Mouse (Mus musculus): ENCODE measurements around the gene Ccdc65. TPM values are rescaled to one million over a fixed set of nuclear protein-coding genes. Genes with fewer than 3 reads are reported as not detected.

The Ccdc65 gene
- polyA plus RNA-seq, 1 experiment from 2014 or later, result 1.1 TPM

DNA sequence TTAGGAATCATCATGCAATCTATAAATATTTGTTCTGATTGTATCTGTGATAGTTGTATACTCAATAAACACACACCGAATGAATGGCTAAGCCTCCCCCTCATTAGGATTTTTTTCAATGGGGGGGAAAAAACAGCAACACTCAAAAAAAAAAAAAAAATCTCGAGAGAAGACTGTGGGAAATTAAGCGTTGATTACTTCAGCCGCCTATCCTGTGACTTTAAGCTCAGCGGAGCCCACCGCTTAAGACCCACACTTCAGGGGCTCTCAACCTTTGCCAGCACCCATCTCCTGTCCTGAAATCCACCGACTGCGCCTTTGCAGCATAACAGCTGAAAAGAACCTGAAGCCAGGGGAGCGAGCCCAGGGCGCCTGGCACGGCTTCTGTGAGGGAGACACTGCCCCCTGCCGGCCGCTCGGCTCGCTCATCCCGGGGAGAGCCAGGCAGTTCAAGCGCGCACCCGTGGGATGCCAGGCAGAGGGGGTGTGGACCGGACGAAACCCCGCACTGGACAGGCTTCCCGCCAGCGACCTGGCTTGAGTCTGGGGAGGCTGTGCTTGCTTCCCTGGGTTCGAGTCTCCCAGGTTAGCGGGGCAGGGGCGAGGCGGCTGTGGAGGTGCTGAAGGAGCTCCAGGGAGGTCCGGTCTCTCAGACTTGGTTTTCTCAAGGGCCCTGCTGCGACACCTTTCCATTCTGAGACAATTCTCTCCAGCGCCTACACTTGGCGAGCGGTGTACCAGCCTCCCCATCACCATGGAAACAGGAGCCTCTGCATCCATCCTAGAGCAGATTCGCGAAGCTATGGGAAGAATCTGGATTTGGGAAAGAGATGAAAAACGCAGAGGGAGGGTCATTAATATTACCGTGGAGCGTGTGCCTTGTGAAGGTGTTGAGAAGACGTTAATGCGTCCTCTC is 8.6 kb upstream of the Ccdc65 start:
- H3K9ac ChIP-seq, result no peak overlapping the region
- peaks cover 19% of the 10 kb centered on the region for H3K27me3 ChIP-seq (replicated peaks)
- no peaks in the 10 kb centered on the region for H3K9me3 ChIP-seq
- H3K4me1 ChIP-seq, result peaks cover 6% of the 10 kb centered on the region; the same call in 1 of the 2 replicates
- H3K36me3 ChIP-seq, result no peaks in the 10 kb centered on the region
- ATAC-seq (ENCODE audit: insufficient read depth, low FRiP score, low read depth), result peak; percentile 73
- H3K4me2 ChIP-seq, result peak overlapping the region; percentile 68
- no peak overlapping the region for H3K27ac ChIP-seq
- H3K4me3 ChIP-seq (replicated peaks), result peak overlapping the region; percentile 23
- 5% methylated on average over 40 of the region's 40 CpGs for WGBS

DNA sequence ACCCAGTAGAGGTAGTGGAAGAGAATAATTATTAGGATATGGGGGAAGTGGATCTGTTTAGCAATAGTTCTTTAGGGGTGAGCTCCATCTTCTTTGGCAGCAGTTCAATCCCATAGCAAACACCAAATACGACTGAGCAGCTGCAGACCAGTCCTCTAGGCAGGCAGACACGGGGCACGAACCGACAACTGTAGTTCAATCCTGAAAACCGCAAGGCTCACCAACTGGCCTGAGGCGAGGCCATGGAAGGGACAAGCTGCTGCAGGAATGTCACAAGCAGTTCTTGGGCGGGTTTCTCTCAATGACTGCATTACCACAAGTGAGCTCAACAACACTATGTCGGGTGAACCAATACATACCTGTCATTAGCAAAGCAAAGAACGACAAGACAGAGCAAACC is 3.7 kb upstream of the Ccdc65 start:
- Histone ChIP-seq H3K36me3 (no peaks in the 10 kb centered on the region), H3K4me1 (peaks cover 4% of the 10 kb centered on the region; the same call in 1 of the 2 replicates), H3K27me3 (replicated peaks) (peaks cover 24% of the 10 kb centered on the region), H3K9ac (no peak overlapping the region), H3K4me3 (replicated peaks) (no peak overlapping the region), H3K9me3 (no peaks in the 10 kb centered on the region), H3K27ac (no peak overlapping the region), H3K4me2 (no peak overlapping the region)
- WGBS, result 59% methylated on average over 9 of the region's 9 CpGs
- no peak for ATAC-seq (ENCODE audit: insufficient read depth, low FRiP score, low read depth)

DNA sequence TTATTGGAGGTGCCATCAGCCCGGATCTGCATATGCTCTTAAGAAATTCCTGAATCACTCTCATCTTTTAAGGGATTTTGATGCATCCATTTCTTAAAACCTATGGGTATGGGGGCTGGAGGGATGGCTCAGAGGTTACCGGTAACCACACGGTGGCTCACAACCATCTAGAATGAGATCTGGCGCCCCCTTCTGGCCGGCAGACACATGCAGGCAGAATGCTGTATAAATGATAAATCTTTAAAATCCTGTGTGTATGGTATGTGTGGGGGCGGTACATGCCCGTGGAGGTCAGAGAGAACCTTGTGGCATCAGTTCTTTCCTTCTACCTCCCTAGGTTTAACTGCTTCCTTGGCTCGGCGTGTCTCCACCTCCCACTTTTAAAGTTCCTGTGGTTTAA is 2.4 kb downstream of the Ccdc65 start:
- Histone ChIP-seq H3K4me3 (replicated peaks) (no peak overlapping the region), H3K9ac (no peak overlapping the region), H3K9me3 (no peaks in the 10 kb centered on the region), H3K27ac (no peak overlapping the region), H3K4me1 (no peaks in the 10 kb centered on the region), H3K36me3 (no peaks in the 10 kb centered on the region), H3K27me3 (replicated peaks) (no peaks in the 10 kb centered on the region), H3K4me2 (no peak overlapping the region)
- 12% methylated on average over 9 of the region's 9 CpGs for WGBS
- no peak for ATAC-seq (ENCODE audit: insufficient read depth, low FRiP score, low read depth)

DNA sequence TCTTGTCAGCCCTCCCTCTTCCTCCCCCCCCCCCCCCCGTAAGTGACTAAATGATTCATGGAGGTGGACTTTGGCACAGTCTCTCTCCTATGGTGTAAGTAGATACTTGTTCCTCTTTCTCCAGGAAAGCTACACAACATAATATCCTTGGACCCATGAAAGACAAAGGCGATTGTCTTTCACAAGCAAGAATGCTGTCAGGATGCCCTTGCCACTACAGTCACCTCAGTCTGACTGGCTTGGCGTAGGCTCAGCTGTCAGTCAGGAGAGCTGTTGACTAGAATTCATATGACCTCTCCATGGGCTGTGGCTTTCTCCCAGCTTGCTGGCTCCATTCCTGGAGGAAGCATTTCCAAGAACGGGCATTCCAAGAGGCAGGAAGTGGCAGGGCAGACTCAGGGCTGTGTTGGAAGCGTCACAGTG is 6.2 kb downstream of the Ccdc65 start:
- H3K9ac ChIP-seq, result no peak overlapping the region
- no peaks in the 10 kb centered on the region for H3K36me3 ChIP-seq
- H3K27ac ChIP-seq, result no peak overlapping the region
- no peak overlapping the region for H3K4me2 ChIP-seq
- H3K4me3 ChIP-seq (replicated peaks), result no peak overlapping the region
- 61% methylated on average over 5 of the region's 5 CpGs for WGBS
- H3K27me3 ChIP-seq (replicated peaks), result no peaks in the 10 kb centered on the region
- no peaks in the 10 kb centered on the region for H3K9me3 ChIP-seq
- no peaks in the 10 kb centered on the region for H3K4me1 ChIP-seq
- ATAC-seq (ENCODE audit: insufficient read depth, low FRiP score, low read depth), result no peak

DNA sequence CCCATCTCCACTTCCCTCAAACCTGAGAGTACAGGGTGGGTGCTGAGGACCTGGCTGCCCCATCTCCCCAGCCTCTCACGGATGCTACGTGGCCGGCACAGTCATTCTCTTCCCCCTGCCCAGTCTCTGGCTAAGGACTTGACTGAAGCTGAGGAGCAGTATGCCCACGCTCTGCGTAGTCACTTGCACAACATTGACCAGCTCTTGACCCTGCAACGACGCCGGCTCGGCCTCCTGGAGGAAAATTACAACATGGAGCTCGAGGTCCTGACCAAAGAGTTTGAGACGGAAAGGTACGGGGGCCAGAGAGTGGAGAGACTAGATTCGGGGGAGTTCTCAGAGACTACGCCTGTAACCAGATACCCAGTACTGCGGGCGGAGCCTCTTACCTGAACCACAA is 9.3 kb downstream of the Ccdc65 start:
- H3K36me3 ChIP-seq, result no peaks in the 10 kb centered on the region
- no peak overlapping the region for H3K9ac ChIP-seq
- H3K4me2 ChIP-seq, result no peak overlapping the region
- H3K27ac ChIP-seq, result no peak overlapping the region
- no peaks in the 10 kb centered on the region for H3K9me3 ChIP-seq
- ATAC-seq (ENCODE audit: insufficient read depth, low FRiP score, low read depth), result no peak
- WGBS, result 58% methylated on average over 16 of the region's 16 CpGs
- H3K4me1 ChIP-seq, result no peaks in the 10 kb centered on the region
- no peak overlapping the region for H3K4me3 ChIP-seq (replicated peaks)
- H3K27me3 ChIP-seq (replicated peaks), result no peaks in the 10 kb centered on the region

DNA sequence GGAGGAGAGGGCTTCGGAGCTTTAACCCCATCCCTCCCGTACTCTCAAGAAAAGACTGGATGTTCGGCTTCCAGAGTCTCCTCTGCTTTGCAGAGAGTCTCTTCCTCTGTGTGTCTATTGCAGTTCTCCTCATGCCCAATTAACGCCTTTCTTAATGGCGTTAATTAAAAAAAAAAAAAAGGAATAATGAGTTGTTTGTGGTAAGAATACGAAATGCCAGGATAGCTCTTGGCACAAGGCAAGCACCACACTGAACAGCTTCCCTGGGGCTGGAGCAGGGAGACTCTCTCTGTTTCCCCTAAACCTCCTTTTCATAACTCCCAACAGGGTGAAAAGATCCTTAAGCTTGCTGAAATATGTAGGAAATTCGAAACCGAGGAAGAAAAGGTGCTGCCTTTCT is 14.2 kb downstream of the Ccdc65 start:
- Histone ChIP-seq H3K36me3 (no peaks in the 10 kb centered on the region), H3K4me2 (no peak overlapping the region), H3K9me3 (no peaks in the 10 kb centered on the region), H3K9ac (no peak overlapping the region), H3K27ac (no peak overlapping the region), H3K27me3 (replicated peaks) (no peaks in the 10 kb centered on the region), H3K4me1 (peaks cover 9% of the 10 kb centered on the region), H3K4me3 (replicated peaks) (no peak overlapping the region)
- 73% methylated on average over 8 of the region's 8 CpGs for WGBS
- ATAC-seq (ENCODE audit: insufficient read depth, low FRiP score, low read depth), result no peak

DNA sequence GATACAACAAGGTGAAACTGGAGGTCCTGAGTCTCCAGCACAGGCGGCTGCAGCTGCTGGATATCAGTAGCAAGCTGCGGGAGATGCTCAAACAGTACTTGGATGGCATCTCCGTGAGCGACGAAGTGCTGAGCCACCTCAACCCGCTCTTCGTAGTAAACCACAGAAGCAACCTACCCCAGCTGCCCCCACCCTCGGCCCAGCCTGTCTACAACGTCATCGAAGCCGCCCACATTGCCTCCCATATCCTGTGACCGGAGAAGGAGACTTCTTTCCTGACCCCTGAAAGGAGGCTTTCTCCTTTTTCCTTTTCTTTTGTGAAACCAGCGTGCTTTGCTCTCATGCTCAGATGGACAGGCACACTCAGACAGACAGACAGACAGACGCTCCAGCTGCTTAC is 14.8 kb downstream of the Ccdc65 start:
- H3K4me2 ChIP-seq, result 0 out of 2 replicates have a peak overlapping the region, but pooled peaks have one; percentile 9

DNA sequence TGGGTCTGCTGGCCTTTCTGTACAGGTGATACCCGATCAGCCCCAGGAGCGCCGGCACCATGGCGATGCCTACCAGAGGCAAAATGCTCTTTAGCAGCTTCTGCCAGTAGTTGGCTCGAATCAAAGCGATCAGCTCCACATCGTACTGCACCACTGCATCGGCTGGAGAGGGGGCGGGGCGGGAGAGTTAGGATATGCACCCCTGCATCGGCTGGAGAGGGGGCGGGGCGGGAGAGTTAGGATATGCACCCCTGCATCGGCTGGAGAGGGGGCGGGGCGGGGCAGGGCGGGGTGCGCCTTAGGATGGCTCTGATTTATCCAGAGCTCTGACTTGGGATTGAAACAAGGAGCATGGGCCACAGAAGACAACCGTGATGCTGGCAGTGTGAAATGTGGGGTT is 16.4 kb downstream of the Ccdc65 start:
- H3K9me3 ChIP-seq, result no peaks in the 10 kb centered on the region
- no peak overlapping the region for H3K27ac ChIP-seq
- 27% methylated on average over 19 of the region's 19 CpGs for WGBS
- no peaks in the 10 kb centered on the region for H3K27me3 ChIP-seq (replicated peaks)
- no peak for ATAC-seq (ENCODE audit: insufficient read depth, low FRiP score, low read depth)
- H3K4me2 ChIP-seq, result peak overlapping the region; percentile 23
- no peak overlapping the region for H3K9ac ChIP-seq
- H3K36me3 ChIP-seq, result no peaks in the 10 kb centered on the region
- H3K4me3 ChIP-seq (replicated peaks), result no peak overlapping the region
- peaks cover 17% of the 10 kb centered on the region for H3K4me1 ChIP-seq

More for the DNA sequence above, 14.8 kb downstream of the Ccdc65 start:
- Histone ChIP-seq H3K9ac (no peak overlapping the region), H3K9me3 (no peaks in the 10 kb centered on the region), H3K4me1 (peaks cover 14% of the 10 kb centered on the region), H3K36me3 (no peaks in the 10 kb centered on the region), H3K4me3 (replicated peaks) (no peak overlapping the region), H3K27ac (no peak overlapping the region), H3K27me3 (replicated peaks) (no peaks in the 10 kb centered on the region)
- 39% methylated on average over 14 of the region's 14 CpGs for WGBS
- ATAC-seq (ENCODE audit: insufficient read depth, low FRiP score, low read depth), result no peak

DNA sequence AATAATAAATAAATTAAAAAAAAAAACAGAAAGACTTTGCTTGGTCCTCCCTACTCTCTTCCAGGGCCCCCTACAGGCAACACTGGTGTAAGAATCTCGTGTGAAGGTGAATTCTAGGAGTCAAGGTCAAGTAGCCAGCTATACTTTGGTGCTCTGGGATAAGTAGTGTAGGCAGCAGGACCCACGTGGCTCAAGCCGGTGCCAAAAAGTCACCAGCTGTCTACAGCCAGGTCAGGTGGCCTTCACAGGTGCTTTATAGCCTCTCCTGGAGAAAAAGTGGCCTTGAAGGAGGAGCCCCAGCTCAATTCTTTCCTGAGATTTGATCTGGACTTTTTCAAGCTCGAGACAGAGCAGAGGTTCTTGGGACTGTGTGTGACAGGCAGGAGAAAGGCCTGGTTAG is 18.1 kb downstream of the Ccdc65 start:
- Histone ChIP-seq H3K9me3 (no peaks in the 10 kb centered on the region), H3K9ac (no peak overlapping the region), H3K27ac (no peak overlapping the region), H3K4me2 (no peak overlapping the region; the same call in 1 of the 2 replicates), H3K27me3 (replicated peaks) (no peaks in the 10 kb centered on the region), H3K4me1 (peaks cover 17% of the 10 kb centered on the region), H3K4me3 (replicated peaks) (no peak overlapping the region), H3K36me3 (no peaks in the 10 kb centered on the region)
- ATAC-seq (ENCODE audit: insufficient read depth, low FRiP score, low read depth), result no peak
- 66% methylated on average over 4 of the region's 4 CpGs for WGBS

DNA sequence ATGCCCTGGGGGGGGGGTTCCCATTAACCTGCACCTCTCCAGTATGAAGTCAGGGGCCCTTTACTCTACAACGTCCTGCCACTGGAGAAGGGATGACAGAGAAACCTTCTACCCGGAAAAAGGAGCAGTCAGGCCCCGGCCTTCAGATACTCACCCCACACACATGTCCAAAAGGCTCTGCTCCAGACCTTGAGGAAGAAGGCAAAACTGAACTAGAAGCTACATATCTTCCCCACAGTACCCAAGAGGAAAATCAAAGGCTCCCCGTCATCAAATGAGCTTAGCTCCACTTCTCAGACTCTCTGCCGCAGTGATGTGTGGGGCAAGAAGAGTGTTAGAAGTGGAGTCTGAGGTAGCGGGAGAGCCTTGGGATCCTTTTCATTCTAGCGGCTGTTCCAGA is 18.7 kb downstream of the Ccdc65 start:
- no peak for ATAC-seq (ENCODE audit: insufficient read depth, low FRiP score, low read depth)
- 52% methylated on average over 7 of the region's 7 CpGs for WGBS

DNA sequence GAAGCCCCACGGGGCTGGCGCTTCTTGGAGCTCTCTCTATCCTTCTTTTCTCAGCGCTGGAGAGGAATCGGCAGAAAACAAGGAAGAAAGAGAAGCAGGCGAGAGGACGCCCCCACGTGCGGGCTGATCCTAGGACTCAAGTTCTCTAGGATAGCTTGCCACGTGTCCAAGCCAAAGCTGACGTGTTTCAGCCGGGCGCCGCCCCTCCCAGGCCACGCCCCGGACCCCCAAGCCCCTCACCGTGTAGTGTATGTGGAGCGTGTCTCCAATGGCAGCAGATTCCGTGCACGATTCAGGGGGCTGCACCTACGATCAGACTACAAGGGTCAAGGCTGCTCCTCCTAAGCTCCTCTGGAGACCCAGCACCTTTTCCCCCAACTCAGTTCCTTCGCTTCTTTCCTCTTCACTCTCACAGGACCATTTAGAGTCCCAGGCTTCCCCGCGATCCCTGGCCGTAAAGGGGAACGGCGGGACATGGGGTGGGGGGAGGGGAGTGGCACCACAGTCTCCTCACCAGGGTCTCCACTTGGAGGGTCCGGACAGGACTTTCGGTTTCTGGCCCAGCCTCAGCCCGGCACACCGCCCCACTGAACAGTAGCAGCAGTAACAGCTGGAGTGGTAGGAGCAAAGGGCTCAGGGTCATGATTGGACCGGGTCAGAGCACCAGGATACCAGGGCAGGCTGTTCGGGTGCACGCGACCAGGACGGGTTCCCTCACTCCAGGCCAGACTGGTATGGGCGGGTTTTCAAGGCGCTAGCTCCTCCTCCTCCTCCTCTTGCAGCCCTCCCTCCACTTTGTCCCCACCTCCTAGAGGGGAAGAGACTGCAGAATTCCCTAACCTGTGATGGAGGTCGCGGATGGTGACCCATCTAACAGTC is 19.7 kb downstream of the Ccdc65 start, which contains the start of gene Fkbp11:
Fkbp11 (minus strand) TSS at position 756 of the 879 bp plus-strand sequence.
- WGBS, result under 1% methylated on average over 38 of the region's 39 CpGs
- Histone ChIP-seq H3K4me1 (peaks cover 17% of the 10 kb centered on the region), H3K27ac (peak within 1 kb of the TSS; percentile 42), H3K36me3 (no peaks in the 10 kb centered on the region), H3K4me2 (peak within 1 kb of the TSS; percentile 98), H3K4me3 (replicated peaks) (peak within 1 kb of the TSS; percentile 53), H3K9ac (peak within 1 kb of the TSS; percentile 33; the same call in 1 of the 2 replicates), H3K9me3 (no peaks in the 10 kb centered on the region), H3K27me3 (replicated peaks) (no peaks in the 10 kb centered on the region)
- ATAC-seq (ENCODE audit: insufficient read depth, low FRiP score, low read depth), result peak; percentile 84

More for the DNA sequence above, 18.7 kb downstream of the Ccdc65 start:
- Histone ChIP-seq H3K27me3 (replicated peaks) (no peaks in the 10 kb centered on the region), H3K27ac (no peak overlapping the region), H3K4me1 (peaks cover 17% of the 10 kb centered on the region), H3K9ac (no peak overlapping the region), H3K9me3 (no peaks in the 10 kb centered on the region), H3K4me2 (peak overlapping the region; percentile 98), H3K36me3 (no peaks in the 10 kb centered on the region), H3K4me3 (replicated peaks) (peak overlapping the region; percentile 53)

DNA sequence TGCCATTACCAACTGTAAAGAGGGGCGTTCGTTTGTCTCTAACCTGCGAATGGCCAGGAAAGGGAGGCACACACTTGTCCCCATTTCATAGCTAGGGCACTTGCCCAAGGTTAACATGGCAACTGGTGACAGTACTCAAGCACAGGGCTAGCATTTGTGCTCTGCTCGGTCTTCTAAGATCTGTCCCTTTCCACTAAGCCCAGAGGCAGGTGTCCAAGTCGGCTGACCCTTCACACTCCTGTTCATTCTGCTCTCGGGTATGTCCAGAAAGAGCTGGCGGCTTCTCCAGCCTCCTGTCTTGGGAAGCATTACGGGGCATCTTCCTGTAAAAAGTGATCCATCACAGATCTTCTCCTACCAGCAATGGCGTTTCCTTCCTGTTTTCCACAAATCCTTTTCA is 20.4 kb downstream of the Ccdc65 start:
- H3K36me3 ChIP-seq, result no peaks in the 10 kb centered on the region
- no peaks in the 10 kb centered on the region for H3K27me3 ChIP-seq (replicated peaks)
- no peak overlapping the region for H3K9ac ChIP-seq
- peak overlapping the region; percentile 98 for H3K4me2 ChIP-seq
- no peaks in the 10 kb centered on the region for H3K9me3 ChIP-seq
- H3K4me1 ChIP-seq, result peaks cover 18% of the 10 kb centered on the region
- no peak for ATAC-seq (ENCODE audit: insufficient read depth, low FRiP score, low read depth)
- peak overlapping the region; percentile 53 for H3K4me3 ChIP-seq (replicated peaks)
- WGBS, result 22% methylated on average over 9 of the region's 9 CpGs
- no peak overlapping the region for H3K27ac ChIP-seq
